Mouse (Mus musculus) spleen, adult 2 months (tissue): ENCODE measurements around the gene Zbed4.

Source experiments
- CTCF ChIP-seq: fragments of 200-500 bp; IDR thresholded peaks from 2 replicates; pipeline ENCODE4 v1.5.1; 2011; ENCODE audit warnings: mild to moderate bottlenecking, inconsistent platforms; ENCODE audit not compliant: insufficient read depth, insufficient read length, insufficient replicate concordance; ENCODE audit errors: extremely low read depth
- POLR2A ChIP-seq: fragments of 200-500 bp; IDR thresholded peaks from 2 replicates; pipeline ENCODE4 v1.6.1; 2011; ENCODE audit warnings: low read depth, low read length, inconsistent platforms

DNA sequence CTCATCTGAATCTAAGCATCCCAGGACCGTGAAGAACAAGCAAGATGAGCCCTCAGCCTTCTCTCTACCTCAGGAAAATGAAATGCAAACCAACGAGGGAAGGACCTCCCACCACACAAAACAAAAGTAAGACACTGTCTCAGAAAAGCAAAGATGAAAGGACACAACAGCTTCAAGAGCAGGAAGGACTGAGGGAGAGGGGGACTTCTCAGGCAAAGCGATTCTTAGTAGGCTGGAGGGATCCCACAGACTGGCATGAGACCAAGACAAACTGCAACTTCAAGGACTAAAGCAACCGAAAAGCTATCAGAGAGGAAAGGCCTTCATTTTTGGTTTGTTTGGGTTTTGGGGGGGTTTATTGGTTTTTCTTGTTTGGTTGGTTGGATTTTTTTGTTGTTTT lies 15.3 kb upstream of the Zbed4 start:
- TF ChIP-seq POLR2A (no peak), CTCF (no peak)
